Mouse (Mus musculus): ENCODE data around the gene B9d2. TPM values are rescaled to one million over a fixed set of nuclear protein-coding genes. Genes with fewer than 3 reads are reported as not detected.

The B9d2 gene
- polyA plus RNA-seq, 1 experiment from 2014 or later: 37.2 TPM

DNA sequence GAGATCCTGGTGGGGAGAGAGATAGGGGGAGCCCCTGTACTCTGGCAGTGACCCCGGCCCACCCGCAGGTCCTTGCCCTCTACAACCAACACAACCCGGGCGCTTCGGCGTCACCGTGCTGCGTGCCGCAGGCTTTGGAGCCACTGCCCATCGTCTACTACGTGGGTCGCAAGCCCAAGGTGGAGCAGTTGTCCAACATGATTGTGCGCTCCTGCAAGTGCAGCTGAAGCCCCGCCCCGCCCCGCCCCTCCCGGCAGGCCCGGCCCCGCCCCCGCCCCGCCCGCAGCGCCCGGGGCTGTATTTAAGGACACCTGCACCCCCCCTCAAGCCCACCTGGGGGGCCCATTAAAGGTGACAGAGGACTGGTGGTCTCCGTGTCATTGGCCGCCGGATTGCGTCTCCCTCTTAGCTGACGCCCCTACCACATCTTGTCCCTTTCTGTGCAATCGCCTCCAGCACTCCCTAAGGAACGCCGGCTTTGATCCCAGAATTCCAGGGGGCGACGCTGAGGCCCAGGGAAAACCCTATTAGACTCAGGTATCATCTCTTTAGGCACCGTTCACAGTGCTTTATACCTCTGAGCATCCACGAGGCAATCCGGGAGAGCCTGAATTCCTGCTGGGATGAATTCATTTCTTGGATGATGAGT, 24.3 kb downstream of the B9d2 start:
- peak overlapping the region; percentile 46 for H3K4me2 ChIP-seq (ENCODE audit: low read depth)
- H3K27me3 ChIP-seq (ENCODE audit: control insufficient read depth, insufficient read depth, low read length): no peaks in the 10 kb centered on the region
- peaks cover 3% of the 10 kb centered on the region for H3K4me1 ChIP-seq (ENCODE audit: control insufficient read depth, insufficient read depth, low read length)
- H3K27ac ChIP-seq (ENCODE audit: low read depth, low read length): no peak overlapping the region
- peak overlapping the region; percentile 24 for H3K4me3 ChIP-seq (ENCODE audit: low read depth, low read length)
- no peaks in the 10 kb centered on the region for H3K36me3 ChIP-seq (ENCODE audit: control insufficient read depth, insufficient read depth, low read length)
- no peak overlapping the region for H3K9ac ChIP-seq (ENCODE audit: low read length)
- H3K9me3 ChIP-seq (ENCODE audit: control insufficient read depth, low read length): no peaks in the 10 kb centered on the region
- WGBS: 7% methylated on average over 18 of the region's 37 CpGs
- DNase-seq (ENCODE audit: low spot score) (no peak), ATAC-seq (ENCODE audit: insufficient read depth, low FRiP score, low TSS enrichment) (no peak)

DNA sequence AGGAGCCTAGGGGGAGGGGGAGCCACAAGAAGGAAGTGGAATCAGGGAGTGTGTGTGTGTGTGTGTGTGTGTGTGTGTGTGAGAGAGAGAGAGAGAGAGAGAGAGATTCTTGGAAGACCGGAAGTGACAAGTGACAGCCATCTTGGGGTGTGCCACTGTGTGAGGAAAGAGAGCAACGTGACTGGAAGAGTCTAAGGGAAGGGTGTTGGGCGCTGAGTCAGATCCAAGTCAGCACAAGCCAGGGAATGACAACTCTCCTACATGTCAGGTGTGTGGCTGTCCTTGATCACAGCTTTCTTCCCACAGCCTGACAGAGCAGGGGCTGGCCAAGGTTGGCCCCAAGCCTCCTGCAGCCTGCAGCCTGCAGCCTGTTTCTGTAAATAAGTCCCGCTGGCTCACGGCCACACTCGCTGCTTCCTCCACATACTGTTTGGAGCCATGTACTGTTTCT, 25.2 kb downstream of the B9d2 start:
- no peak for DNase-seq (ENCODE audit: low spot score)
- Histone ChIP-seq H3K27me3 (ENCODE audit: control insufficient read depth, insufficient read depth, low read length) (no peaks in the 10 kb centered on the region), H3K9ac (ENCODE audit: low read length) (no peak overlapping the region), H3K4me1 (ENCODE audit: control insufficient read depth, insufficient read depth, low read length) (peaks cover 11% of the 10 kb centered on the region), H3K27ac (ENCODE audit: low read depth, low read length) (no peak overlapping the region), H3K9me3 (ENCODE audit: control insufficient read depth, low read length) (no peaks in the 10 kb centered on the region), H3K4me3 (ENCODE audit: low read depth, low read length) (no peak overlapping the region), H3K4me2 (ENCODE audit: low read depth) (no peak overlapping the region), H3K36me3 (ENCODE audit: control insufficient read depth, insufficient read depth, low read length) (no peaks in the 10 kb centered on the region)
- WGBS: 75% methylated on average over 6 of the region's 6 CpGs
- no peak for ATAC-seq (ENCODE audit: insufficient read depth, low FRiP score, low TSS enrichment)

DNA sequence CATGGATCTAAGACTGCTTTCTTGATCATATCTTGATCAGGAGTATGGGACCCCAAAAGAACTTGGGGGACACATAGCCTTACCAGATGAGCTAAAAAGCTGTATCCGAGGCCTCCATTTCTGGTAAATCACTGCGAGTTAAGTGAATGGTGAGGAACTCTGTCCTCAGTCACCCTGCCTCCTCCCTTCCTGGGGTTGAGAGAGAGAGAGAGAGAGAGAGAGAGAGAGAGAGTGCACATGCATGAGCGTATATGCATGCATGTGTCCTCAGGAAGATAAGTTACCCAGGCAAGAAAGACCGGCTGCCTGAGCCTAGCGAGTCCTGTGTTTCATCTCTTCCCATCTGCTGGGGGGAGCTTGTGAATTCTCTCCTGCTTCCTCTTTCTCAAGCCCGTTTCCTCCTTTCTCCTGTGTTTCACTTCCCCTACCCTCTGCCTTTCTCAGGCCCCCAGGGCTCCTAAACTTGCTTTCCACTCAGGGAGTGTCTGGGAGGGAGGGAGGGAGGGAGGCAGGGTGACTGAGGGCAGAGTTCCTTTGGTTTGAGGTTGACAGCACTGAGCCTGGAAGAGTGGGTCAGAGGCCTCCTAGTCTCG, 26.1 kb downstream of the B9d2 start:
- Histone ChIP-seq H3K4me3 (ENCODE audit: low read depth, low read length) (no peak overlapping the region), H3K36me3 (ENCODE audit: control insufficient read depth, insufficient read depth, low read length) (no peaks in the 10 kb centered on the region), H3K4me2 (ENCODE audit: low read depth) (no peak overlapping the region), H3K4me1 (ENCODE audit: control insufficient read depth, insufficient read depth, low read length) (peaks cover 17% of the 10 kb centered on the region), H3K9ac (ENCODE audit: low read length) (no peak overlapping the region), H3K27ac (ENCODE audit: low read depth, low read length) (no peak overlapping the region), H3K27me3 (ENCODE audit: control insufficient read depth, insufficient read depth, low read length) (no peaks in the 10 kb centered on the region), H3K9me3 (ENCODE audit: control insufficient read depth, low read length) (no peaks in the 10 kb centered on the region)
- no peak for DNase-seq (ENCODE audit: low spot score)
- no peak for ATAC-seq (ENCODE audit: insufficient read depth, low FRiP score, low TSS enrichment)
- WGBS: 62% methylated on average over 7 of the region's 7 CpGs

DNA sequence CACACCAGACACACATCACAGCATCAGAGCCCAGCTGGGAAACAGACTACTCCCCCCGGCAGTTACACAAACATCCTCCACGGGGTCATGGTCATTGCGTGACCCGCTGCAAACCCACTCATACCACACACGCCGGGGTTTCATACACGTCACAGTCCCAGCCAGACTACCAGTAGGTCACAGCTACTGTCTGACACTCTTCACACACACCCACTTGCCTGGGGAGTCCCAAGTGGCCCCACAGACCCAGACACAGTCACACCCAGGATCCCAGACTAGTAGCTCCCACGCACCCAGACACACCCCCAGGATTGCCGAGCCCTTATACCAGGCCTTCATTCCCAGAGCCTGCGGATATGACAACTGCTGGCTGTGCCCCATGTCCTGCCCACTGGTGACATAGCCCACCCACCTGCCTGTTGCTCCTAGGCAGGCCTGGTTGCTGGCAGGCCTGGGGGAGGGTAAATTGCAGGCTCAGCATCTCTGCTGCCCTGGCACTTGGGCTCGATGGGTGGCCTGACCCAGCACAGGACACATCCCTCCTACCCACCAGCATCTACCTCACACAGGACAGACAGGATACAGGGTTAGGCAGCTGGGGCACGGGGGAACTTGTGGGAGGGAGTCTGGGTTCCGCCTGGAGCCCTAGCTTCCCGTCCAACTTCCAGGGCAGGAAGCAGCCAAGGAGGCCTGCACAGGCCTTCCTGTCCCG, 27.2 kb downstream of the B9d2 start:
- Histone ChIP-seq H3K36me3 (ENCODE audit: control insufficient read depth, insufficient read depth, low read length) (peaks cover under 1% of the 10 kb centered on the region), H3K9me3 (ENCODE audit: control insufficient read depth, low read length) (no peaks in the 10 kb centered on the region), H3K27ac (ENCODE audit: low read depth, low read length) (peak overlapping the region; percentile 34; the same call in 1 of the 2 replicates), H3K9ac (ENCODE audit: low read length) (0 out of 2 replicates have a peak overlapping the region, but pooled peaks have one; percentile 22), H3K27me3 (ENCODE audit: control insufficient read depth, insufficient read depth, low read length) (no peaks in the 10 kb centered on the region), H3K4me1 (ENCODE audit: control insufficient read depth, insufficient read depth, low read length) (peaks cover 22% of the 10 kb centered on the region), H3K4me2 (ENCODE audit: low read depth) (no peak overlapping the region; the same call in 1 of the 2 replicates), H3K4me3 (ENCODE audit: low read depth, low read length) (no peak overlapping the region)
- no peak for ATAC-seq (ENCODE audit: insufficient read depth, low FRiP score, low TSS enrichment)
- no peak for DNase-seq (ENCODE audit: low spot score)
- WGBS: 64% methylated on average over 15 of the region's 15 CpGs

DNA sequence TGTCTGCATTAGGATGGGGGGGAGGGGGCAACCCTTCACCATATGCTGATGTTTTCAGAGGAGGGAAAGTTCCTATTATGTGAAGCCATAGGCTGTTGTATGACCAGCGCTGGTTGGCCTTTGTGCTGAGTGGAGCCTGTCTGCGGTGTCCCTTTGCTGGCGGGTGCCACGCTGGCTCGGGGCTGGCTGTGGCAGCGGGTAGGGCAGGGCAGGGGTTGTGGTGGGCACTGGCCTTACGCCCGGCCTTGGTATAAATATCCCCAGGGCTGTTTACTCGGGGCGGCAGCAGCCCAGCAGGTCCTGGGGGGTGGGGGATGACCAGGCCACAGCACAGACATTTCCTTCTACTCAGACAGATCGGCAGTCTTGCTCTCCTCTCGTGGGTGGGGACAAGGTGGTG, 29.4 kb downstream of the B9d2 start:
- H3K36me3 ChIP-seq (ENCODE audit: control insufficient read depth, insufficient read depth, low read length): peaks cover 6% of the 10 kb centered on the region
- H3K4me3 ChIP-seq (ENCODE audit: low read depth, low read length): no peak overlapping the region
- ATAC-seq (ENCODE audit: insufficient read depth, low FRiP score, low TSS enrichment) (0 out of 2 replicates have a peak, but pooled peaks have one; percentile 6), DNase-seq (ENCODE audit: low spot score) (no peak)
- H3K9ac ChIP-seq (ENCODE audit: low read length): peak overlapping the region; percentile 42
- H3K4me2 ChIP-seq (ENCODE audit: low read depth): no peak overlapping the region
- no peak overlapping the region for H3K27ac ChIP-seq (ENCODE audit: low read depth, low read length)
- no peaks in the 10 kb centered on the region for H3K27me3 ChIP-seq (ENCODE audit: control insufficient read depth, insufficient read depth, low read length)
- peaks cover 20% of the 10 kb centered on the region for H3K4me1 ChIP-seq (ENCODE audit: control insufficient read depth, insufficient read depth, low read length)
- 13% methylated on average over 12 of the region's 12 CpGs for WGBS
- no peaks in the 10 kb centered on the region for H3K9me3 ChIP-seq (ENCODE audit: control insufficient read depth, low read length)

DNA sequence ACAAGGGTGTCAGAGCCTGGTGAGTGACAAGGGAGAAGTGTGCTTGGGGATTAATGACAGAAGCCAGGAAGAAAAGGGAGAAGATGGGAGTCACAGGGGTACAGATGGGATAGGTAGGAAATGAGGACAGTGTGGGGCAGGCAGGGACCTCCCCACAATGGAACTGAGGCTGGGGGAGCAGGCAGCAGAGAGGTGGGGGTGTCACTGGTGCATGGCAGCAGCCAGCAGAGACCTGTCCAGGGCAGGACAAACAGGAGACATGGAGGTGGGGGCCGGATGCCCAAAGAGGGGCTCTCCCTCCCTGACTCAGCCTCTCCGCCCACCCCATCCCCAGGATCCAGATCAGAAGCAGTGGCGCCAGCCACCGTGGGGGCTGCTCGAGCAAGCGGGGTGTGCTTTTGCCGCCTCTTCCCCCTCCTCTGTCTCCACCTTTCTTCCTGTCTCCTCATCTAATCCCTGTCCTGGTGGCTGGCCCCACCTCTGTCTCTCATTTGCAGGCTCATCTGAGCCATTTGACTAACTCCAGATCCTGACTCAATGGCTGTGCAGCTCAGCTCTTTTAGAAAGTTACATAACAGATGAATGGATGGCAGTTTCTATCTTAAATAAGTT, 30.0 kb downstream of the B9d2 start:
- no peaks in the 10 kb centered on the region for H3K27me3 ChIP-seq (ENCODE audit: control insufficient read depth, insufficient read depth, low read length)
- H3K4me1 ChIP-seq (ENCODE audit: control insufficient read depth, insufficient read depth, low read length): peaks cover 20% of the 10 kb centered on the region
- no peak overlapping the region for H3K4me2 ChIP-seq (ENCODE audit: low read depth)
- H3K4me3 ChIP-seq (ENCODE audit: low read depth, low read length): no peak overlapping the region
- peak overlapping the region; percentile 42; the same call in 1 of the 2 replicates for H3K9ac ChIP-seq (ENCODE audit: low read length)
- no peak overlapping the region for H3K27ac ChIP-seq (ENCODE audit: low read depth, low read length)
- 14% methylated on average over 5 of the region's 7 CpGs for whole genome bisulfite sequencing
- ATAC-seq (ENCODE audit: insufficient read depth, low FRiP score, low TSS enrichment) (peak; percentile 18; the same call in 1 of the 2 replicates), DNase-seq (ENCODE audit: low spot score) (no peak)
- H3K36me3 ChIP-seq (ENCODE audit: control insufficient read depth, insufficient read depth, low read length): peaks cover 13% of the 10 kb centered on the region
- H3K9me3 ChIP-seq (ENCODE audit: control insufficient read depth, low read length): no peaks in the 10 kb centered on the region

DNA sequence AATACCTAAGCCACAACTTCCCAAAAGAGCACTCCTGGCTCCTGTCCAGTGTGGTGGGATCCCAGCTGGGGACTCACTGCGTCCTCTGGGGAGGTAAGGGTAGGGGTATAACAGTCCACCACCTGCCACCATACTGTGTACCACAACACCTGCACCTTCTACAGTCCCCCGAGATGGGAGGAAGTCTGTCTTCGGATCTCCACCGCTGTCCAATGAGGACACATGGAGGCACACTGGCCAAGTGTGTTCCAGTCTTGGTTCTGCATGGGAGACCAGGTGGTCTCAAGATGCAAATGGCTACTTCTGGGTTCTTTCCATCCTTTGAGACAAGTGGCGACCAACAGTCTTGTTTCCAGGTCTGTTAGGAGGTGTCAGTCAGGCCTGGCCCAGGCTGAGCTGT, 30.6 kb downstream of the B9d2 start:
- H3K9me3 ChIP-seq (ENCODE audit: control insufficient read depth, low read length): no peaks in the 10 kb centered on the region
- H3K36me3 ChIP-seq (ENCODE audit: control insufficient read depth, insufficient read depth, low read length): peaks cover 17% of the 10 kb centered on the region
- no peak overlapping the region for H3K4me3 ChIP-seq (ENCODE audit: low read depth, low read length)
- H3K9ac ChIP-seq (ENCODE audit: low read length): no peak overlapping the region
- WGBS: 68% methylated on average over 5 of the region's 5 CpGs
- H3K27ac ChIP-seq (ENCODE audit: low read depth, low read length): no peak overlapping the region
- no peak overlapping the region for H3K4me2 ChIP-seq (ENCODE audit: low read depth)
- H3K27me3 ChIP-seq (ENCODE audit: control insufficient read depth, insufficient read depth, low read length): no peaks in the 10 kb centered on the region
- ATAC-seq (ENCODE audit: insufficient read depth, low FRiP score, low TSS enrichment) (no peak), DNase-seq (ENCODE audit: low spot score) (no peak)
- H3K4me1 ChIP-seq (ENCODE audit: control insufficient read depth, insufficient read depth, low read length): peaks cover 20% of the 10 kb centered on the region

DNA sequence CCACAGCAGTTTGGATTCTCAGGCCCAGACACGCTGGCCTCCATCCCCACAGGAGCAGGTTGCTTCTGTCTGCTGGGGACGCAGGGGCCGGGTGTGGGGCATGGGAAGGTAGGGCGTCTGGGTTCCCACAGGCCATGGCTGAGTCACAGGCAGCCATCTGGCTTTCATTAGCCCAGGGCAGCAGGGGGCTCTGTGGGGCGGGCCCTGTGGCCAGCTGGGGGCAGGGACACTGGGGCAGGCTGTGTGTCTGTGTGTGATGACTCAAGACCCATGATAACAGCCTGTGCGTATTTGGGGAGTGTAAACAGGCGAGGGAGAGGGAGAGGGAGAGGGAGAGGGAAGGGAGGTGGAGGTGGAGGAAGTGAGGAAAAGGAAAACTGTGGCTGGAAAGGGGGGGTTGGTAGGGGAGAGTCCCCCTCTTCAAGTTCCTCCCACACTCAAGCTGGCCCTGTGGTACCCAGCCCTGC, 31.2 kb downstream of the B9d2 start:
- no peak overlapping the region for H3K4me3 ChIP-seq (ENCODE audit: low read depth, low read length)
- H3K36me3 ChIP-seq (ENCODE audit: control insufficient read depth, insufficient read depth, low read length): peaks cover 17% of the 10 kb centered on the region
- 21% methylated on average over 7 of the region's 7 CpGs for WGBS
- peak; percentile 48; the same call in 1 of the 2 replicates for ATAC-seq (ENCODE audit: insufficient read depth, low FRiP score, low TSS enrichment)
- H3K9ac ChIP-seq (ENCODE audit: low read length): peak overlapping the region; percentile 14; the same call in 1 of the 2 replicates
- 0 out of 2 replicates have a peak overlapping the region, but pooled peaks have one; percentile 14 for H3K27ac ChIP-seq (ENCODE audit: low read depth, low read length)
- H3K4me1 ChIP-seq (ENCODE audit: control insufficient read depth, insufficient read depth, low read length): peaks cover 20% of the 10 kb centered on the region
- H3K4me2 ChIP-seq (ENCODE audit: low read depth): no peak overlapping the region
- H3K9me3 ChIP-seq (ENCODE audit: control insufficient read depth, low read length): no peaks in the 10 kb centered on the region
- H3K27me3 ChIP-seq (ENCODE audit: control insufficient read depth, insufficient read depth, low read length): no peaks in the 10 kb centered on the region
- DNase-seq (ENCODE audit: low spot score): peak; percentile 55
